Mouse (Mus musculus) gastrocnemius, postnatal 10 days (tissue): ENCODE measurements around the gene Sema3c. TPM values are rescaled to one million over a fixed set of nuclear protein-coding genes. Genes with fewer than 3 reads are reported as not detected.
A peak's percentile ranks its signal among the peaks of the same experiment; 100 is the strongest.

Experiments used
- DNase-seq: peaks from one replicate; pipeline ENCODE4 v3.0.0; 2021; ENCODE audit warnings: mixed read lengths
- total RNA-seq, 2 experiments: library from RNA; stranded (reverse); gene quantifications; 2 replicates each; pipeline ENCODE4 v1.2.3; 2021

The Sema3c gene
- total RNA-seq, 2 experiments from 2014 or later: 112 to 129 TPM

DNA sequence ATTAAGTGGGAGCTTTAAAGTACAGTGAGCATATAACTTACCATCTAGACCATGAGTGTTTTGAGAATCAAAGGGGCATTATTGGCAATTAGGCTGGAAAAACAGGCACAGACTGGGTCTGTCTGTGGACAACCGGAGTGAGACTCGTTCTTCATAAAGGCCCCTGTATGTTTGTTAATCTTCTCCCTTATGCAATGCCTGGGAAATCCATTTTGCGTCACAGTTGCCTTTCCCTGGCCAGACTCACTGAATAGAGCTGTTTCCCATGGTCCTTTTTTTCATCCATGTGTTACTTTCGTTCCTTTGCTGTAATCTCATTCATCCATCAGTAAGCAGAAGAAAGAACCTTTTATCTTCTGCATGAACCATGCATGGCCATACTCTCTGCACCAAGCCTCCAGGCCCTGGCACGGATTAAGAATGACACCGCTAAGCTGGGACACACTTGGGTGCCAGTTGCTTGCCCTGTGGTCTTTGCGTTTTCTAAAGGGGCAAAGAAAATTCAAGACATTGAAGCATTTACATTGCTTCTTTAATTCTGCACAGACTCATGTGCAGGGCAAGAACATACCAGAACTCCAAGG lies 73.7 kb downstream of the Sema3c start:
- DNase-seq: no peak

DNA sequence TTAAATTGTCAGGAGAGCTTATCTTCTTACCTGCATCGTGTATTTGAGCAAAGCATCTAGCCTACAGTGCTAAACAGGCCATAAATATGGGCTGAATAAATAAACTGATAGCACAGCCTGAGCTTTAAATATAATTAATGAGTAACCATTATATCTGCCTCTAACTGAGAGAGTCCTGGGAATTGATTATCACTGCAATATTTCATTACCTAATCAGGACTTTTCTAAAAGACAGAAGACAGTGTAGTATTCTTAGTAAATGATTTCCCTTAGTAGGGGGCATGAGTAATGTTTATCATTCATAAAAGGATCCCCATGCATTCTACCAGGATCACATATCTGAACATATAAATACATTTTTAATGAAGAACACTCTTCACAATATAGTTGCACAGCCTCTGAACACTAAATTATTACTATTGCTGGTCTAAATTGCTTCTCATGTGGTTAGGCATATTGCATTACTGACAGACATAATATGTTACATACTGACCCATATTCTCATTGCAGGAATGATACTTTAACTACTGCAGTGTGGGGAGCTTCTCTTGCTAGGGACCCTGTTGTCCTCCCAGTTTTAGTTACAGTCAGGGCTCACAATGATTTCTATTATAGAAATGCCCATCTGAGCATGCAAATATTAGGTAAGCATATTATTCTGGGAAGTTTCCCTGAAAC lies 74.9 kb downstream of the Sema3c start:
- no peak for DNase-seq

DNA sequence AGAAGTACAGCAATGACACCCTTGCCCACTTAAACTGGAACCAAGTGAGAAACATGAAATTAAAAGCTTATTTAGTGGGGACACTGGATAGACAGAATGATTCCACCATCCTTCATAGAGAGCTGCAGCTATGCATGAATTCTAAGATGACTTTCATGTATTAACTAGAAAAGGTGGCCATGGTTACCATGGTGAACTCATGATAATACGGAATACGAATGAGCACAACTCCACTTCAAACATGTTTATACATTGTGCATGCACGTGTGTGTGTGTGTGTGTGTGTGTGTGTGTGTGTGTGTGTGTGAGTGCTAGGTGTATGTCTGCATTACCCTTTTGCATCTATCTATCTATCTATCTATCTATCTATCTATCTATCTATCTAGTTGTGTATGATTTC lies 87.1 kb downstream of the Sema3c start:
- DNase-seq: no peak

DNA sequence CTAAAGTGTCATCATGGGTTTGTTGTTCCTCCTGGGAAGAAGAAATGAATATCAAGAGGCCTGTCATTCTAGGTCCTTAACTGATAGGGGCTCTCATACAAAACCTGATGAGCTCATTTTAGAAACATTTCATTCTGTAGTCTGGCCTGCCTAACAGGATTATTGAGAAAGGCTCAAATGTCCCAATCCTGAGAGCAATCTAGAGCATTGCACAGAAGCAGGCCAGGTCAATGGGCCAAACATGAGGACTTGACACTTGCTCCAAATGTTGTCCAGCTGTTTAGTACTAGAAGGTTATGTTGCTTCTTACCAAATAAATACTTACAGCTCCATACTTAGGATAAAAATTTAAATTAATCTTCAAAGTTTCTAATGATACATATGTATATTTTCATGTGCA lies 97.3 kb downstream of the Sema3c start:
- no peak for DNase-seq

DNA sequence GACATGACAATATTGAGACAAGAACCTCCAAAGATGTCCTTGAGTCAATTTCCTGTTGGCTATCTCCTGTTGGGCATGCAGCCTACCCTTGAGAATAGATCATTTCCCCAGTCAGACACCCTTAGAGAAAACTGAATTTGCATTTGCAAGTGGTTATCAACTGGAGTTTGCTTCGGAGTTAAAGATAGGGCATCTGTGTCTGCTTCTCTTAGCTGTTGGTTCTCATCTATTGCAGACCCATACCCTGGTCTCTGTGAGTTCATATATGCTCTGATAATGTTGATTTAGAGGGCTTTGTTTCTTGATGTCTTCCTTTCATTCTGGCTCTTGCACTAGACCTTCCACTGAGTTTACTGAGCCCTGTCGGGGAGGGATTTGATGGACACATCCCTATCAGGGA lies 106.8 kb downstream of the Sema3c start:
- DNase-seq: no peak

DNA sequence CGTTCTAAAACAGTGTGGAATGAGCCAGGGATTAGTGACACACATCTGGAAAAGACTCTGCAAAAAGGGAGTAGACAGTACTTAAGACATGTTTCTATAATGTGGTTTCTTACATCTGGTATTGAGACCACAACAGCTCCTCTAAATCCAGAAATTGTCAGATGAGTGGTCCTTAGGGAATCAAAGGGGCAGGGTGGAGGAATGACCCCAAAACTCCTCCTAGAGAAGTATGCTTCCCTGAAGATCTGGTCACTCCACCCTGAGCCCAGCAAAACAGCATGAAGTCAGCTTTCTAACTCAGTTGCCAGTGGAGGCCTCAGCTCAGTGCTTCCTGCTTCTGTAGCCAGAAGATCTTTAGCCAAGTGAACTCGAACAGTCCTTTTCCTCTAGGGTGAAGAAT lies 115.0 kb downstream of the Sema3c start:
- DNase-seq: peak; percentile 12

DNA sequence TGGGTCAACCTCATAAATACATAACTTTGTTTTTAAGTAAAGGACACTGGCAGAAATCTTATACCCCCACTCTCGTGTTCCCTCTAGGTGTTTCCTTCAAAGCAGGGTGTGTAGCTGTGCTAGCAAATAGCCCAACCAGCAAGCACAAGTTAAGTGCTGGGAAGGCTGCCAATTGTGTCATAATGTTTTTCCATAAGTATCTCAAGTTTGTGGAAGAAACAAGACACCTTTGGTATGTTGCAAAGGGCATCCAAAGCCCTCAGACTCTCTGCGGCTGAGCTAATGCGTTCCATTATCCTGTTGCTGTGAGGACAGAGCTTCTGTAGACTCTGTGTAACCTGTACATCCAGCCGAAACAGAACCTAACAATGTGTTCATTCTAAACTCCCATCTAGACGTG lies 115.5 kb downstream of the Sema3c start:
- peak; percentile 38 for DNase-seq

DNA sequence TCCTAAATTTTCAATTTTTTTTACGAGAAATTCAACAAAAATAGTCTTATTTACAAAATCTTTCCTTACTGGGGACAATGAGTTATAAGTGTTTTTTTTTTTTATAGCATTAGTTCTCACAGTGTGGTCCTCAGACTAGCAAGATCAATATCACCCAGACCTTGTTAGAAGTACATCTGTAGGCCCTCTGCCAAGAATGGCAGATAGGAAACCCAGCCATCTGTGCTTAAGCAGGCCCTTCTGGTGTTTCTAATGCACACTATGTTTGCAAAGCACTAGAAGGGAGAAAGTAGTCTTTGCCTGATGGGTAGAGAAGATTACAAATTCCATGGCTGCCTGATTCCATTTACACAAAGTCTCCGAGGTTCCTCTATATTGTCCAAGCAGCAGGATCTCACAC lies 121.3 kb downstream of the Sema3c start:
- no peak for DNase-seq

DNA sequence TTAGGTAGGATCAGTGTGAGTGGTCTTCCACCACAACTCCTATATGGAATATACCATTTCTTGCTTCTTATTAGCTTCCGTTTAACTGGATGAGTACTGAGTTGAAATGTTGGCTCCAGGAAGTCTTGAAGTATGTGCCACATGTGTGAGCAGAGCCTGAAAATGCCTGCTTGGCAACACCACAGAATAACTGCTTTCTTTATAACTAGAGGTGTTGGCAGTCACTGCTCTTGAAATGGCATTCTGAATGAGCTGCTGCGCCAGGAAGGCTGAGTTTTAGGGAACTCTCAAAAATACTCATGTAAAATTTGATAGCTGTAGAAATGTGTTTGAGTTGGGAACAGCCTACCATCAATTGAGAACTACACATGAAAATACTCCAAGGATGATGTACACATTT lies 124.8 kb downstream of the Sema3c start:
- DNase-seq: no peak

DNA sequence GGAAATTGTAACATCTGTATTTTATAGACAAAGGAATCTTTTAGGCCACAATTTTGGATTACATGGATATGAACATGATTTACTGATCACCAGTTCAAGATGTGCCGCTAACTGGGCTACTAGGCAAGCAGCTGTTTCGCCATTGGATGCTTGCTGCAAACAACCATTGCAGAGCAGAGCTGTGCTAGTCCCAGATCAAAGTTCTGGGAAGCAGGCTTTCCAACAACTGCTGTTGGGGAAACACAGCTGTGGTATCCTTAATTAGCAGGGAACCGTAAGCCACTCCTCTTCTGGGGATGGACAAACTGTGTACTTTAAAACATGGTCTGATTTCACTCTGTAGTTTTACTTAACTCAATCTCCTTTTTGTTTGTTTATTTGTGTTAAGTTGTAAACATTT lies 130.1 kb downstream of the Sema3c start:
- no peak for DNase-seq

DNA sequence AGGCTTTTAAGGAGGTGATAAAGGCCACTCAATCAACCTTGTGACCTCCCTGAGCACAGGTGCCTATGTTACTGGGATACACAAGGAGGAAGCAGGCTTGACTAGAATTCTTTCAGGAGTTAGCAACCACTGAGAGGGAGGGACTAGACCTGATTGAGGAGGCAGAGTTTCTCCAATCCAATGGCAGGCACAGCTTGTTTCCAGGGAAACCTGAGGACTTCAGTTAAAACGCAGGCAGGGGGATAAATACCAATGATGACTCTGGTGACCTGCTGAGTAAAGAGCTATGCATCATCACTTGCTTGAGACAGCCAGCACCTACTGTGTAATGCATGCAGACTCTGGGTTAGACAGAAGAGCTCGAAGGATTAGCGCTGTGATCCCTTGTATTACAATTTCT lies 133.0 kb downstream of the Sema3c start:
- DNase-seq: no peak

DNA sequence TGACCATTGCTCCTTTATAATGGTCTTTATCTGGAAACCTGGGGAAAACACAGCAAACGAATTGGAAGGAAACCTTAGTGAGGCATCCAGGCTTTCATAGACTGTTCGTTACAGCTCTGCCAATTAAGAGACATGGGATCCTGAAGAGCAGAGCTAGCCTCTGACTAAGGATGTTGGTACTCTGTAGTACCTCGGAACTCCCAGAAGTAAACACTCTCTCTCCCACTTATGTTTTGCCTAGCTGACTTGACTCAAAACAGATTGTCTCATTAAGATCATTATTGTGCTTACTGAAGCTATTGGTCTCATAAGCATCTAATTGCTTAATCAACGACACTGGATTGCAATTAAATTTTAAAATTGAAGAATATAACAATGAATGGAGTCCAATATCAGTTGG lies 138.3 kb downstream of the Sema3c start:
- DNase-seq: no peak

DNA sequence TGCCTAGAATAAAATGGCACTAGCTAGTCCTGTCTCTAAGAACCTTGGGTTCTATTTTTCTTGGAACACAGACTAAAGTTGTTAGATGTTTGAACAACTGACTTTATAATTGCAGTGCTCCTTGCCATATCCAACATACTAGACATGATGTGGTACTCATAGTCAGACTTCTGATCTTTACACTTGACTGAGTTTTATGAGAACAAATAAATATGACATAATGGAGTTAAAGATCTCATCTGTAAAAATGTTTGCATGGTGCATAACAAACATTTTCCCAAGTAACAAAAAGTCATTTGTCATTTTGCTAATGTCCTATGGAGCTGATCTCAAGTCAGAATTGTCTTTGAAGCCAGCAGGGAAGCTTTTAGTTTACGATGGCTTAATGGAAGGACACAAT lies 141.1 kb downstream of the Sema3c start:
- no peak for DNase-seq

DNA sequence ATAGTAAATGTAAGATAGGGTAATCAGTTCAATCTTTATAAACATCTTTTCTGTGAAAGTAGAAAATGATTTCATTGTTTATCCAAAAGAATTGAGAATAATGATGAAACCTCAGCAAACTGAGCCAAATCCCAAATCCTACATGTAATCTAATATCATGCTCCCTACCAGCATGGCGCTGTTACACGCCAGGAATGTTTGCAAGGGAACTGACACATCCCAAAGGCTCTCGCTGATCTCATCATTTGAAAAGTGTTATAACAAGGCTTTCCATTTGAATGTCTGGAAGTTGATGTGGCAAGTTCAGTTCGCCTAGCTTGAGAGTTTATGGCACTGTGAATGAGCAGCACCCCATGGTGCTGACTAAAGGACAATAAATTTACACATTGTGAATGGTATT lies 145.9 kb downstream of the Sema3c start:
- no peak for DNase-seq

DNA sequence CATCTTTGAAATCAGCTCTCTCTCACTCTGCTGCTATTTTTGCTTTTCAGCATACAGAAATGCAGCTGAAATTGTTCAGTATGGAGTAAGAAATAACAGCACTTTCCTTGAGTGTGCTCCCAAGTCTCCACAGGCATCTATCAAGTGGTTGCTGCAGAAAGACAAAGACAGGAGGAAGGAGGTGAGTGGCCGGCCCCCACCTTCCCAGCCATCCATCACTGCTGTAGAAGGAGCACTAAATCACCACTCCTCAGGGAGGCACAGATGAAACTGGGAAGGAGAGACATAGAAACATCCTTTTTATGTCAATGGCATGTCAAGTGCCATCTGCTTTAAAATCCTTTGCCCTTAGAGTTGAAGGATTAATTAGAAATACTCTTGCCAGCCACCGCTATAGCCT lies 149.9 kb downstream of the Sema3c start:
- no peak for DNase-seq

DNA sequence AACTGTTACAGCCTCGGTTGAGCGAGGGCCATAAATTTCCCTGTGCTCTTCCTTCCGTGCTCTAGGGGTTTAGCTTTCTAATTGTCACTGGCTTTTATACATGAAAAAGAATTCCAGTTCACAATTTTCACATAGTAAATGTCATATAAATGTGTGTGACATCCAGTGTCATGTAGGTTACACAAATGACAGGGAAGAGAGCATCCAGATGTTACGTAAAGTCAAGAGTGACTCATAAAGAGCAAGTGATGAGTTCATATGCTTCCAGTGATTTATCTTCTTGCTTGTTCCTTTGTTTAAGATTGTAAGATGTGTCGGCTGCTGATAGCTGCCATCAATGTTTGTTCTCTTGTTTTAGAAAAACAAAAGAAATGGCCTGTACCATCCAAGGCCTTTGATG lies 154.0 kb downstream of the Sema3c start:
- no peak for DNase-seq

DNA sequence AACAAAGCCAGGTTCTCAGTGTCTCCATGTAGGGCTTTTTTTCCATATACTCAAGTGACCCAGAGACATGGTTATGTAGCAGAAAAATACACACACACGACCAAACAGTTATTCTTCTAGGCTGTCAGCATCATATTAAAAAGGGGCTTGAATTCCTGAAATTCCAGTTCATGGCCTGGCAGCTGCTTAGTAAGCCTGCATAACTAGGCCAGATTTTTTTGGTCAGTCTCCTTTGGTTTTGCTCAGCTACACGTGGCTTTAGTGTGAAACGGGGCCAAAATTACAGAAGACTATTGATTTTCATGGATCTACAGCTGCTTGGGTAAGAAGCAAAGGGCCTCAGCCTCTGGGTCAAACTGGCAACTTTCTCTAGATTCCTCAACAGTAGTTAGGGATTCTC lies 165.7 kb downstream of the Sema3c start:
- DNase-seq: no peak

DNA sequence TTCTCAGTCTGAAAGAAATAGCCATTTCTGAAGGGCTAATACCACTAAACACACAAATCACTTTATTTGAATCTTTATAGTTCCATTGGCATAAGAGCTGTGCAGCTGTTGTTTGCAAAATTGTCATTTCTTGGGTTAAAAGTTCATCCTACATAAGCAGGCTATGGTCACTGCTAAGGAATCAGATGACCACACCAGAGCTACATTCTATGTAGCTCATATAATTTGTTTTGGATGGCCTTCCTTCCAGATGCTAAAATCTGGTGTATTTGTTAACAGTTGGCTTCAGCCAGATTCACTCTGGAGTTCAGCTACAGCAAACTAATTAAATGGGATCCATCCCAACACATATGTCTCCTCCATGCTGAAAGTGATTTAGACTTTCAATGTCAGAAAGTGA lies 172.4 kb downstream of the Sema3c start:
- no peak for DNase-seq

DNA sequence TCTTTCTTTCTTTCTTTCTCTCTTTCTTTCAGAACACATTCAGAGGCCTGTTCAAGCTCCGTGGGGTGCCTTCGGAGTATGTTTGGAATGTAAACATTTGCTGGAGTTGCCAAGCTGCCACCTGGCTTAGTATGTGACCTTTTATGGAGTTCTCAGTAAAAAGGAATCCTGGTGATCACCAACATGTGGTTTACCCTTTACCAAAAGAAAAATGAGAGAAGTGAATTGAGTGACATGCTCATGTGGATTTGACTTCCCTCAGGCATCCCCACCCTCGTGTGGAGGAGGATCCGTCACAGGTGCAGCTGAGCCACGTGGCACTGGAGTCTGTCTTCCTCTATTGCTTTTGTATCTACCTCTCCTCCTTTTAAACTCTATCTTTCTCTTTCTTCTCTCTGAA lies 173.1 kb downstream of the Sema3c start:
- DNase-seq: no peak

DNA sequence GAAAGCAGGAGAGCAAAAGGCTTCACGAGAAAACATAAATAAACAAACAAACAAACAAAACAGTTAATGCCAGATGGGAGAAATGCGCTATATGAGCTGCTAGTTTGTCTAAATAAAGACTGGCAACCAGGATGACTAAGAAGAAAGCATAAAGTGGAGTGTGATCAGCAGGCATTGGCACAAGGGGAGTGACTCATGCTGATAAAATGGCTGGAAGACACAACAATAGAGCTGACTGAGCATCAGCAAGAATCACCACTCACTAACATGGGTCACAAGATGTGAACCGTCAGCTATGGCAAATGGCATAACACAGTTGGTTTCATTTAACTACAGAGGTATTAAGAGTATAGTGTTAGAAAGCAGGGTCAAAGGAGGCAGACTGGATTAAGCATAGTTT lies 174.2 kb downstream of the Sema3c start:
- DNase-seq: no peak

DNA sequence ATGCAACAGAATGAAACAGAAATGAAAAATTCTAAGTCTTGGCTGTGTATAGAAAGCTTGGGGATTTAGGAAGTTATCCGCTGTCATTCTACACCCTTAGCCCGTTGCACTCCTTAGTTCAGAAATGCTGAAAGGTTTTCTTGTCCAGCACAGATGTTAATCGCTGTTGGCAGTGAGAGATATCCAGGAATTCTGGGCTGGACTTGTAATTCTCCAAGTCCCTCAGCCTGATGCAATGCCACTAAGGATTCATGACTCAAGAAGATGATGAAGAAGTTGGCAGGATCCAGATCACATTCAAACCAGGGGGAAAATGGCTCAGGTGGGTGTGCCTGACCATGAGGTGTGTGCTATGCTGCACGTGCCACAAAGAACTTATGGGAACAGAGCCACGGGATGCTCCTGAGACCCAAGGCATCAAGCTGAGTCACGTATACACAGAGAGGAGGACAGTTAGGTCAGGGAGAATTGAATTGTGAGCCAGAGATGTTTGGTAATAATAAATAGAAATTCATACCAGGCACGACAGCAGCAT lies 179.5 kb downstream of the Sema3c start:
- no peak for DNase-seq

DNA sequence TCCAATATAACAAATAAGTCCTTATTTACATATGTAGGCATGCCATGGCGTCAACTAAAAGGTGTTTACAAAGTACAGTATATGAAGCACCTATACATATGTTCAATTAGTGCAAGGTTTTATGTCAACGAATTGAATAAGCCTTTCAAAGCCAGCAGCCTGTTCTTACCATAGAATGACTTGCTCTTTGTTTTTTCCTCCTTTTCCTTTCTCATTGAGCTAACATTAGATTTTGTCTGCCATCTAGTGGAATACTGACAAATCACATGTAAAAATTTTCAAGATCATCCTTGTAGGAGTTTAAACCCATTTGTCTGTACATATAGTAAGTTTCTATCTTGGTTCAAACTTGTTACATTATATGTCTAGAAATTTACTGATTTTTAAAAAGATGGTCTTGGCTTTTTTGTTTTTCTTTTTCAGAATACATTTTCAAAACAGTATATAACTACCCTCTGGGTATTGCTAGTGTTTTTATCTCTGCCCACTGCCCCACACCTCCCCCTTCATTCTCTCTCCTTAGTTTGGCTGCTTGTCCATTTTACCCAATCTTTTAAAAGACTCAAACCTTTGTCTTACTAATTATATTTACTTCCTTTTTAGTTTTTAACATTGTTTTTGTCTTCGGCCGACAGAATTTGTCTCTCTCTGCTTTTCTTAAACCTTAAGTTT lies 192.1 kb downstream of the Sema3c start:
- DNase-seq: no peak

DNA sequence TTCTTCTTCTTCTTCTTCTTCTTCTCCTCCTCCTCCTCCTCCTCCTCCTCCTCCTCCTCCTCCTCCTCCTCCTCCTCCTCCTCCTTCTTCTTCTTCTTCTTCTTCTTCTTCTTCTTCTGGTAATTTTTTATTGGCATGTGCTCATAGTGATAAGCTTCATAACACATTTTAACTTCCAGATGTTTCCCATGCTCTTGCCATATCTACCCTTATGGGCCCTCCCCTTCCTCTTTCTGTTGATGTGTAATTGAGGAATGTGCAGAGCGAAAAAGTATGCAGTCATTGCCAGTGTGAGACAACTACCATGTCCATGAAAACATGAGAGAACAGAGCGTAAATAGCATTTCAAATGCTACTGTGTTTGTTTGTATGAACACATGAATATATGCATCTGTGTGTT lies 196.2 kb downstream of the Sema3c start:
- DNase-seq: no peak

DNA sequence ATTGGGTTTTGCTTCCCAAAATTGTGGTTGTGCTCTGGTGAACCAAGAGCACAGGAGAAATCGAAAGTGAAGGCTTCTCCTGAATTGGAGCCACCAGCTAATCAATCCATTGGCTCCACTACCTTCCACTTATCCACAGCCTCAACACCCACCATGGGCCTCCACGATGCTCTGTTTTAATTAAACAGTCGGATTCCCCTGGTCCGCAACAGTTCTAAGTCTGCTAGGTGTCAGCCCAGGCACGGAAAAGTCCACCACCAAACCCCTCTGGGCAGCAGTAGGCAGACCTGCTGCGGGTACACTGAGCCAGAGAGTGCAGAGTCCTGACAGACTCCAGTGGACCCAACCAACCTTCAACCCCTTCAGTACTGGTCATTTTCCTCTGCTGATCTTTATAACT lies 202.5 kb downstream of the Sema3c start:
- DNase-seq: peak; percentile 55
